Mouse (Mus musculus): ENCODE measurements around the gene Chst12.
A peak's percentile ranks its signal among the peaks of the same experiment; 100 is the strongest.

The Chst12 gene

DNA sequence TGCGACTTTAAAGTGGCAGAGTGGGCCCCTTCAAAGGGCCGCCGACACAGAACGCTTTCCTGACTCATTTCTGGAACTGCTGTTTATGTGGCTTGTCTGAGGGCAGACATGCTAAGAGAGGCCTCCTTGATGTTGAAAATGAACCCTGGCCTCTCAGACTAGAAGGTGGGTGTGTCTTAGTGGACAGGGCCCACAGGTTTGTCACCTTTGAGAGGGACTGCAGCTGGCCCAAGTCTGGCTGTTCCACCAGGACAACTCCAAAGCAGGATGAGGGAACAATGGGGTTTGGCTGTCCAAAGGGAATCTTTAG is 12.5 kb downstream of the Chst12 start:
- DNase-seq, result no peak

DNA sequence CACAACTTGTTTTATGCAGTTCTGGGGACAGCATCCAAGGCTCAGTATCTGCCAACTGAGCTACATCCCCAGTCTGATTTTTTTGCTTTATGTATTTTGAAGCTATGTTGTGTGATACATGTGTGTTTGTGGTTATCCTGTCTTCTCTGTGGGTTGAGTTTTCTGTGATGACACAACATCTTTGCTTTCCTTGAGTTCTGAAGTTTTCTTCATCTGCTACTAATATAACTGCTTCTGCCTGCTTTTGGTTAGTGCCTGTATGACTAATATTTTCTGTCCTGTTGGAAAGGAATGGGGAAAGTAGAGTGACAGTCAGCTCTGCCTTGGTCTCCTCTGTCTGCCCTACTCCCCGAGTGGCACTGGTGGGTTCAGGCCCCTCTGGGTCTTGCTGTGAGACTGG is 15.8 kb downstream of the Chst12 start:
- DNase-seq, result no peak

DNA sequence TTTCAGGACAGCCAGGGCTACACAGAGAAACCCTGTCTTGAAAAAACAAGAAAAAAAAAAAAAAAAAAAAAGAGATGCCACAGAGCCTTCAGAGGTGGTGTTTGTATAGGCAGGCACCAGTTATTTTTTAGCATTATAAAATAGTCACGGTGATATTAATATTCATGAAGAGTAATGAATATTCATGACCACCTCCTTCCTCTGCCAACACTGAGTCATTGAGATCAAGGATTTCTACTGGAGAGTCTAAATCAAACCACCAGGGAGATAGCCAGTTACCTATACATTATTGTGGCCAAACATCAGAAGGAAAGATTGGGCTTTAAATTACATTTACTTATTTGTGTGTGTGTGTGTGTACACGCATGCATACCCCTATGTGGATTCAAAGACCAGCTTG is 21.4 kb downstream of the Chst12 start:
- DNase-seq, result no peak

DNA sequence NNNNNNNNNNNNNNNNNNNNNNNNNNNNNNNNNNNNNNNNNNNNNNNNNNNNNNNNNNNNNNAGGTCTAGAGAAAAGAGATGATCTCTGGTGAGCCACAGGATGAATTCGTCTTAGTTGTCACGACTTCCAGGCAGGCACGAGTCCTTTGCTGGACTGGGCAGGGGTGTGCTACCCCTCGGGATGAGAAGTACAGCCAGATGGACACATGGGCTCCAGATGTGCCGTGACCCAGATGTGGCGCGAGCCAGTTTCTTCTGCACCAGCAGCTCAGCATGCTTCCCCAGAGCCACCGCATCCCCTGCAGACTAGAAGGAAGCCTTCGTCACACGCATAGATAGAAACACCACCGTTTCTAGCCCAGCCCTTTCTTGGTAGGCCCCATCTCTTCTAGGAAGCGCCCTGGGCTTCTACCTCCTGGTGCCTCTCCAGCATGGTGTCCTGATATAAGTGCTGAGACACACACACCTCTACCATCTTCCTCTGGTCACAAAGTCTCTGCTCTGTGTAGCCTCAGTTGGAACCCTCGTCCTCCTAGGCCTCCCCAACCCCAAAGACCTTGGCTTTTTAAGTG is 32.8 kb downstream of the Chst12 start:
- no peak for DNase-seq

DNA sequence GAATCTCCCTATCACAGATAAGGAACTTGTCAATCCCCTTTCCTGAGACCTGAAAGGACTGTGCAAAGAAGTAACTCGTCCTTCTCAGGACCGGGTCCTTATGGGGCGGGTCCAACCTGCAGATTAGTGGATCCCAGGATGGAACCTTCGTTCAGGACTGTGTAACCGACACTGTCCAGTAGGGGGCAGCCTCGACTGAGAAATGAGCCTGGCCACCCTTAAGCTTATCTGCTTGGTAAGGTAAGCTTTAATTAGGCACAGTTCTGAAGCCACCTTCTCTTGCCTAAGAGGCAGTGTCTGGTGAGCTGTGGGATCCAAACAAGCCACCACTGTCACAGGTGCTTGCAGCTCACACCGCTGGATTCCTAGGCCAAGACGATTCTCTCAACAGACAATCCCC is 34.8 kb downstream of the Chst12 start:
- DNase-seq, result peak; percentile 56

DNA sequence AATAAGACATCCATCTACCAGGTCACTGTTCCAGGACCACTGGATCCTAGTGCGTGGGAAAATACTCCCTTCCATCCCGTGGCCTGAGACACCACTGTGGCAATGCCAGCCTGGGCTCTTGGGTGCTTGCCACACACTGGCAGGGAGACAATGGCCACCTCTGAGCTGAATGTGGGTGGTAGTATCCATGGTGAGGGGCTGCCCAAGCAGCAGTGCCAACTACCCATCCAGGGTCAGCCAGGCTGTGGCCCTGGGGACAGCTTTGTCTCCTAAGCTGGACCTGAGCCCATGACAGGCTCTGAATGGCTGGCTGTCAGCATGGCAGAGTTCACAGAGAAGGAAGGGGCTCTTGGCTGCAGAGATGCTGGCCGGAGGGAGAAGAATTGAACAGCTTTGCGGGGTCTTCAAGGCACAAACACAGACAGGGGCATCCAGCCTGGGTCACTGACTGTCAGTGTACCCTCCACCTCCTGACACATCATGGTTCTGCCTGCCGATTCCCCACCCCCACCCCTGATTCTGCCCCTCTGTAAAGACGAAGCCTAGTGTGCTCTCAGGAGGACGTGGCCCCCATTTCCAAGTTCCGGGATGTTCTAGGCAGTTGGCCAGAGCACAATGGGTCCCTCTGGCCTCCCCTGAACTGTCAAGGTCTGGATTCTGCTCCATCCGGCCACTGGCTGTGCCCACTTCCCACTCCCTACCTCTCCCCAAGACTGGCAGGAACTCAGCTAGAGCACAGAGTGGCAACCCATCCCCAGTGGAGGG is 37.6 kb downstream of the Chst12 start:
- peak; percentile 21 for DNase-seq

DNA sequence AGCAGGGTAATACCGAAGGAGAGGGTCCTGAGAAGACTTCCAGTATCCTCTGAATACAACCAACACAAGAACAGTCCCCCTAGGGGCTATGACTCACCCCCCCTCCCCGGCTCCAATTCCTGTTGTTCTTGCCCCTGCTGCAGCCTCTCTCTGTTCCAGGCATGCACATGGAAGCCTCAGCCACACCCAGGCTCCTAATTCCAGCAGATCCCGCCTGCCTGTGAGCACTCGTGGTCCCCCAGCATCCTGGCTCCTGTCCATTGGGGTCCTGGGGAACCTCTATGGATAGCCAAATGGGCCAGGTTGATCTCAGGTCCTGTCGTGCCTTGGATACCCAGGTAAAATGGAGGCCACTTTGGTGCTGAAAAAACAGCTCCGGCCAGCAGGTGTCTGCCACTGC is 40.3 kb downstream of the Chst12 start:
- DNase-seq, result no peak

DNA sequence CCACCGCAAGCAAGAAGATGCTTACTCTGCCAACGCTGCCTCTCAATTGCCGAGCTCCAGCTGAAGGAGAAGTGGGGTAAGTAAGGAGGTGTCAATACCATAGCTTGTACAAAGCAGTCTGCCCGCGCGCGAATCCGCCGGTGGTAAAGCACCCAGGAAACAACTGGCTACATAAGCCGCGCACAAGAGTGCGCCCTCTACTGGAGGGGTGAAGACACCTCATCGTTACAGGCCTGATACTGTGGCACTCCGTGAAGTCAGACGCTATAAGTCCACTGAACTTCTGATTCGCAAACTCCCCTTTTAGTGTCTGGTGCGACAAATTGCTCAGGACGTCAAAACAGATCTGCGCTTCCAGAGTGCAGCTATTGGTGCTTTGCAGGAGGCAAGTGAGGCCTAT is 41.0 kb downstream of the Chst12 start:
- DNase-seq, result no peak

DNA sequence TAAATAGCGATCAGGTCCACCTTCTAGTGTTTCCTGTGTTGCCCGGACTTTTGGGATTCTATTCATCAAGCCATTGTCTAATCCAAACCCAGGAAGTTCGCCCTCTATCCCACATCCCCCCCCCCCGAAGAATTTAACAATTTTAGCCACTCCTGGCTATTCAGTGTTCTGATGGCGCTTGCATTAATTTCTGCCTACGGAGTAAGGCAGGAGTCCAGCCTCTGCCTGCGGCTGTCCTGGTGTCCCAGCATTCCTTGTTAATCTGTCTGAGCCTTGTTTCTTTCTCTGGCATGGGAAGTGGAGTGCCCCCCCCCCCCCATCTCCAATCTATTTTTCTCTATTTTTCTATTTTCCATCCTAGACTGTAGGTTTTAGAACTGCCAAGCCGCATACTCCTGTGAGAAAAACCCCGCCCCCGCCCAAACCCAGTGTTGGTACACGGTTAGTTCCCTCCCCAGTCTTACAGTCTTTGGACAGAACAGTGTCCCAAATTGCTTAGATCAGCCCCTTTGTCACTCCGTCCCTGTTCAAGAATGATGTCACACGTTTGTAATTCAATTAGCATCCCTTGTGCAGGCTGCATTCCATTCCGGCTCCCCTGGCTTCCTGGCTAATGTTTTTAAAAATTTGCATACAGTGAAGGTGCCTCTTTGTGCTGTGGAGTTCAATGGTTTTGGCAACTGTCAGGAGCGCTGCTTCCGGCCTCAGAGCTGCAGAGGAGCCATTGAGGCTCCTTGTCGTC is 44.1 kb downstream of the Chst12 start:
- DNase-seq, result no peak

DNA sequence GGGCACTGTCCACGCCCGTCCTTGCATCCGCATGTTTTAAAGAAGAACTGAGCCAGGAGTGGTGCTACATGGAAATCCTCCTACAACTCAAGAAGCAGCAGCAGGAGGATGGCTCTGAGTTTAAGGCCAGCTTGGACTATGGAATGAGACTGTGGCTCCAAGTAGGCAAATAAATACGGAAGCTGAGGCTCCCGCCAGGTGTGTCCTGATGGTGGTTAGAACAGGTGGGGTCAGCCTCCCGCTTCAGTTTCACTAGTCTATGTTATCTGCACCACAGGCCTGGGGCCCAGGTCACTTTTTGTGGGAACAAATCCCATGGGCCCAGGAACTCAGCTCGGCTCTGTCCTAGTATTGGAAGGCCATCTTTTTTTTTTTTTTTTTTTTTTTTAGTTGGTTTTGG is 48.4 kb downstream of the Chst12 start:
- DNase-seq, result no peak

DNA sequence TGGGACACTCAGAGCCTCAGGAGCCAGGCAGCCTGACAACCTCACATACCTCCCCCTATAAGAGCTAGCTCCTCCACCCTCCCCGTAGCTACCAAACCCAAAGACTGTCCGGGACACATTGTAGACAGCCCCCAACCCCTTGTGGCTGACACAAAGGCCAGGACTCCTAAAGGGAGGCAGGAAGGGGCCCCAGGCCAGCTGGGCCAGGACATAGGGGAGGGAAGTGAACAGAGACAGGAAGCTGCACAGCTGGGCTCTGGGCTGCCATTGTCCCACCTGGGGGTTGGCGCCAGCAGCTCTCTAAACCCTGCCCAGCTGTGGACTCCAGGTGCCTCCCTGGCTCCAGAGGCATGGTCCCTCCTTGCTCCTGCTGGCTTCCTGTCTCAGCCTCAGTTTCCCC is 51.5 kb downstream of the Chst12 start:
- DNase-seq, result no peak

DNA sequence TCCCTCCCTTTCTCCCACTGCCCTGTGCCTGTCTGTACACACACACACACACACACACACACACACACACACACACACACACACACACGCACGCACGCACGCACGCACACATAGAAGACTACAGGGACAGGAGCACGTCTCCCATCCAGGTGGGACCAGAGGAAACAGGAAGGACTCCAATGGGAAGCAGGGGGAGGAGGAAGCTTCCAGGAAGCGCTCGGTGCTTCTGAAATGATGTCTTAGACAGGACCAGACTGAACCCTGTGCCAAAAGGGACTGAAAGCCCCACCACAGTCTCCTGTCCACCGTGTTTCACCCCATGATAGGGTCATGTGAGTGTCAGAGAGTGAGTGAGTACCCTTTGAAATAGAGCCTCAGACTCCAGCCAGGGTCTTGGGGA is 57.3 kb downstream of the Chst12 start:
- DNase-seq, result no peak

DNA sequence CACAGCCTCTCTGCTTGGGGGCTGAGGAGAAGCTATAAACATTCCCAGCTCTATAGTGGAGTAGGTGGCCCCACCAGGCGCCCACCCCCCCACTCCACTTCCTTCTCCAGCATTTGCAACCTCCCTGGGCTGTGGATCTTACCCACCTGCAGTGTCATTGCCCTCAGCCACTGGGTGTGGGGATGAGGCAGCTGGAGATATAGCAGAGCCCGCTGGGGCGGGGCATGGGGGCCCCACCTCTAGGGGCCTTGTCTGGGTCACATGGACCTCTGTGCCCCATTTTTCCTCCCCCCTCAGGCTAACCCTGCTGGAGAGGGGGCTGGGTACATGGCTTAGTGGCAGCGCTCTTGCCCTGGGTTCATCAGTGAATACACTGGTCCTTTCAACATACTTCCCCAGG is 59.5 kb downstream of the Chst12 start, which contains the start of gene Grifin:
Gene Grifin (minus strand): TSS at position 176 of the 400 bp plus-strand sequence.
- DNase-seq, result no peak

DNA sequence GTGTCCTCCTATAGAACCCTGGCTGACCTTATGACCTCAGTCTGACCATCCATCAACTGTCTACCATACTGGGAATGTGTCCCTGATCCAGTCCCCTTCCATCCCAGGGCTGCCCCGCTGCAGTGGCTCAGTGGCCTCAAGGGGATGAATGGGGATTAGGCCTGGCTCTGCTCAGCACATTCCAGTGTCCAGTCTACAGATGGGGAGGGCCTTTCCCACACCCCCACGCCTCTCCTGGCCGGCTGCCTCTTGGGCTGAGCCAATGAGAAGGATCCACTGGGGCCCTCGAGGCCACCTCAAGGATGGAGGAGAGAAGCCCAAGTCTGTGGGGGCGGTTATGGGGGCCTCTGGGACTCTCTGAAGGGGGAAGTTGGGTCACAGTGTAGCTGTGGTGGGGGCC is 60.1 kb downstream of the Chst12 start:
- DNase-seq, result no peak

DNA sequence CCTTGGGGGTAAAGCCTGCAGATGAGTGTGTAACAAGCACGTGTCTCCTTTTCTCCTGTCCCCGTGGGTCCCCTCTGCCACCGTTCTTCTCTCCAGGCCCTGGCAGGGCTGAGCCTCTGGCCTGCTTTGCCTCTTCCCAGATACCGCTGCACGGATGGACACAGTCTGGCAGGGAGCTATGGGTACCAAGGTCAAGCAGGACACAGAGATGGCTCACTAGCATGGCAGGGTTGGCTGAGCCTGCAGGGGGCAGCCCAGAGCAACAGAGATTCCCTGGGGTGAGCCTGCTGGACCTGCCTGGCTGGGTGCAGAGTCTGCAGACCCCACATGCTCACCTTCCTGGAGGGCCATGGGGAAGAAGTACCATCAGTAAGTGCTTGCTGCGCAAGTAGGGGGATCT is 60.5 kb downstream of the Chst12 start:
- peak; percentile 15 for DNase-seq

DNA sequence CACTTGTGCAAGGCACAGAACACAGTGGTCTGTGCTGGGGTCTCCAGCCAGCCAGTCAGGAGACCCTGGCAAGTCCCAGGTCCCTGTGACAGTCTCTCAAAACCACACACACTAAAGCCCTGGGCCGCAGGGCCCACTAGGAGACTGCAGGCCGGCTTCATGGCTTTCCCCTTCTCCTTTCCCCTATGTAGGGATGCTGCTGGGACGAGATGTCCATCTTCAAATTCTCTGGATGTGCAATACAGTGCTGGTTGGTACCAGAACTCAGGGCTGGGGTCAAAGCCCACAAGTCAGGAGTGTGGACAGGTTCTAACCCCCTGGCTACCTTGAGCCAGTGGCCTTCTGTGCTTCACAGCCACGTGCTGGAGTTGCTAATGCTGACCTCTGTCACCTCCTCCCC is 60.9 kb downstream of the Chst12 start:
- no peak for DNase-seq

DNA sequence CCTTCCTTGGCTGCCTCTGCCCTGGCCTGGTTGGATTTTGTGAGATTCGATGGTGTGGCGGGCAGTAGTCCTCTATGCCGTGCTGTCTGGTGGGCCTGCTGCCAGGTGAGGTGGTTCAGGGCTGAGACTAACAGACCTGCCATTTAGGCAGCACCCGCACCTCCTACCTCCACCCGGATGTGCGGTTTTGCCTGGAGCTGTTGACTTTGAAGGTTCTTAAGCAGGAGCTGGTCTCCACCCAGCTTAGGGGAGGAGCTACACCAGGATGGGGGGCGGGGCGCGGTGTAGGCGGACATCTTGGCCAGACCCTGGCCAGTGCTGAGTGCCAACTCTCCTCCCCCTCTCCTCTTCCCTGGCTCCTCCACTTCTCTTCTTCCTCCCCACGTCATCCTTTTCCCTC is 62.0 kb downstream of the Chst12 start:
- DNase-seq, result no peak

DNA sequence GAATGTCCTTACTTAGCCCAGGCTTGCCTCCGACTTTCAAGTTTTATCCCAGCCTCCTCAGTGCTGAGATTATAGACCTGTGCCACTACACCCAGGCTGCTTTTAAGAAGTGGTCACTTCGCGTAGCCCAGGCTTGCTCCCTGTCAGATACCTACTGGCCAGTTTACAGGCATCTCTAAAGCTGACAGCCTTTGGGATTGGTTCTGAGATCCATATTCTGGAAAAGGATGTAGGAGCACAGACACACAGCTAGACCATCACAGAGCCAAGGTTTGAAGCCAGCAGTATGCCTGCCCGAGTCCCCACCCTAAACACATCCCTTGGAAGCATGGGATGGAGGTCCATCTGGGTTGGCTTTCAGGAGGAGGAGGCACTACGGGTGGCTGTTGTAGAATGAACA is 62.4 kb downstream of the Chst12 start:
- DNase-seq, result no peak

DNA sequence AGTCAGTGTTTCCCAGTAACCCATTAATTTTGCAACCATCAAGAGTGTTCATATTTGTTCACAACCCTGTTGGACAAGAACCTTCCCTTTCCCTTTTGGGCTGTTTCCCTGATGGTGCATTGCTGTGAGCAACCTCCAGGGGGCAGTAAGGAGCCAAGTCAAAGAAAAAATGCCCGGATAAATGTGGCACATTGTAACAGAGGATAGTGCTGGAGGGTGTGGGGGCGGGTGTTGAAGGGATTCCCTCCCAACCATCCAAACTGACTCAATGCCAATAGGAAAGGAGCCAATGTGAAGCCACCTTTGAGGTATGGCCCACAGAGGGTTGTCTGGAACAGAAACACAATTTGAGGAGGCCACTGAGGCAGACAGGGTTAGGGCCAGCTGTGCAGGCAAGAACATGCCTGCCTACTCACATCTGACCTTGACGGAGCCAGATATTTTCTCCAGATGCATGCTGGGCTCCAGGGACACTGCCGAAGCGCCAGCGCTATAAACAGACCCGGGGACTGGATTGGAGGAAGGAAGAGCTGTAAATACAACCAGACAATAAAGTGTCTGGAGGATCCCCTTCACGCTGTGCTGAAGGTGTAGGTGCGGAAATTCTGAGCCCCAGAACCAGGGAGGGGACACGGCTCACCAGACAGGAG is 63.1 kb downstream of the Chst12 start:
- DNase-seq, result peak; percentile 43

DNA sequence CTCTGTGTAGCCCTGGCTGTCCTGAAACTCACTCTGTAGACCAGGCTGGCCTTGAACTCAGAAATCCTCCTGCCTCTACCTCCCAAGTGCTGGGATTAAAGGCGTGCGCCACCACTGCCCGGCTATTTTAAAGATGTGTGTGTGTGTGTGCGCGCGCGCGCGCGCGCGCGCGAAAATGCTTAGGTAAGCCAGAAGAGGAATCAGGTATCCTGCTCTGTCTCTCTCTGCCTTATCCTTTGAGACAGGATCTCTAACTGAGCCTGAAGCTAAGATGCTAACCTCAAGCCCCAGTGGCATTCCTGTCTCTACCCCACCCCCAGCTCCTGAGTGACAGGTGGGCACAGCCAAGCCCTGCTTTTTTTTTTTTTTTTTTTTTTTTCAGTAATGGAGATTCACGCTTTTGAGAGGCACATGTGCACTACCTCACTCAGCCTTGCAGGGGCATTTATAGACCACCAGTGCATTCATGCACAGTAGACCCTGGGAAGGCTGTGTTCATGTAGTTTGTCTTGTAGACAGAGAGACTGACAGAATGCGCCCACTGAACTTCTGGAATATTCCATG is 63.8 kb downstream of the Chst12 start:
- no peak for DNase-seq

DNA sequence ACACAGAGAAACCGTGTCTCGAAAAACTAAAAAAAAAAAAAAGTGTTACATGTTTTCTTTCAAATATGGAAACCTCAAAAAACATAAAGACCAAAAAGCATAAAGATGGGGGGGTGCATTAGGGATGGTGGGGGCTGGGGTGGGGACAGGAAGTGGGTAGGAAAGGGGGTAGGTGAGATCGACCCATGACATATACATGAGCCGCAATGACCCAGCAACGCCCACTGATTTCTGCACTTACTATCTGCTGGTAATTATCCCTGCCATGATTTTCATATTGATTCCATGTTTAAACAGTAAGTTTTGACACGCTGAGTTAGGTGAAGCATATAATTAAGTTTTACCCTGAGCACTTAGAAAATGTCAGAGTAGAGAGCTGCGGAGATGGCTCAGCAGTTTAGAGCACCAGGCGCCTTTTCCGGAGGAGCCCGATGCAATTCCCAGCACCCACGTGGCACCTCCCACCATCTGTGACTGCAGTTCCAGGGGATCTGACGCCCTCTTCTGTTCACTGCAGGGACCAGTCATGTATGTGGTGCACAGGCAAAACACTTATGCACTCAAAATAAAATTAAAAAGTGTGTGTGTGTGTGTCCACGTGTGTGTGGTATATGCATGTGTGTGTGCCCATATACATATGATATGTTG is 65.0 kb downstream of the Chst12 start:
- DNase-seq, result no peak

DNA sequence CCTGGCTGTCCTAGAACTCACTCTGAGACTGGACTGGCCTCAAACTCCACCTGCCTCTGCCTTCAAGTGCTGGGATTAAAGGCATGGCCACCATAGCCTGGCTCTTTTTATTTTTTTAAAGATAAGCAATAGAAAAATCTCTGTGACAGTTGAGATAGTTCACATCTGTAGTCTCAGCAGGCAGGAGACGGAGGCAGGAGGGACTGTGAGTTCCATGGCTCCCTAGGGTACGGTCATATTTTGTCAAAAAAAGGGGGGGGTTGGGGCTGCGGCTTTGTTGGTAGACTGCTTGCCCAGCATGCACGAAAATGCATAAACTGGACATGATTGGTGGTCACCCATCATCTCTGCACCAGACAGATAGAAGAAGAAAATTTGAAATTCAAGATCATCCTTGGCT is 65.9 kb downstream of the Chst12 start:
- DNase-seq, result no peak

DNA sequence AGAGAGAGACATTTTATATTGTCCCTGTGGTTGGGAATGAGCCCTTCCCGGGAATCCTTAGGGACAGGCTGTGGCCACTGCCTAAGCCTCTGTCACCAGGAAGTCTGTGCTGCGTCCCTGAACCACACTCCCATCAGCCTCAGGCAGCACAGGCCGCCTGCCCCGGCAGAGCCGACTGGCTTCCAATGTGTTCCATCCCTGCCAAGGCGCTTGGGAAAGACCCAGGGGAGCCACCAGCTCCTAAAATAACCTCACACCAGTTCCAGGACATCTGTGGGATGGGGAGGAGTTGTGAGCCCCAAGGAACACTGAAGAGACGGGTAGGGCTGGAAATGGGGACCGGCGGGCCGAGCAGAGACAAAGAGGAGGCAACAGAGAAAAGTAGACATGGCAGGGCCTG is 66.3 kb downstream of the Chst12 start:
- DNase-seq, result no peak
